Mouse (Mus musculus): ENCODE measurements at regions not wholly inside any gene's neighbourhood (a gene's known extent, or its start where the extent isn't known, plus 50 kb on each side); places are given as distances from the start of the nearest gene placed in this dataset.
A peak's percentile ranks its signal among the peaks of the same experiment; 100 is the strongest.

DNA sequence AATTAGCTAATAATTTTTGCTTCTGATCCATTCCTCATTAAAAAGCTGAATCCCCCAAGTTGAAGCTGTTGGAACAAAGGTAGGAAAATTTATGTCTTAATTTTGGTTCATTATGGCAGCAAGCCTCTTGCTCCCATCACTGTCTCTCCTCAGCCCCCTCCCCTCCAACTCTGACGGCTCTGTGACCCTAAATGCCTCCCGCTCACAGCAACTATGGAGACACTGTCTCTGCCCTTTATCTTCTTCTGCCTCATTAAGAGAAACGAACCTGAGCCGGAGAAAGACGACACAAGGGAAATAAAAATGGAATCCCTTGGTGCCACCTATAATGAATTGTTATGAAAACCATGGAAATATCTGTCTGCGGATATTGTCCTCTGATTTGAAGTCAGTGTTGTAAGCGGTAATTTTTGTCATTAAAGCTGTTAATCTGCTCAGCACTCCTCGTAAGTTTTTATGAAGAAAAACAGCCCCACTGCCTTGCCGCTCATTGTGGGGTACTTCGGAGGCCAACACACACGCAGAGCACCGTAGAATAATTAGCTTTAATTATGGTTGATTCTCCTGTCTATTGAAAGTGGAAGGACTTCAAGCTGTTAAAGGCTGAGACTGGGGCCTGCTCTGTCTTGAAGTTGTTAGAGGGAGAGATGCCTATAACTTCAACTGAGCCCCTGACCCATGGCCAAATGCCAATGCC, 208.1 kb upstream of the Clint1 start:
- DNase-seq (ENCODE audit: low read depth, low spot score), result no peak

DNA sequence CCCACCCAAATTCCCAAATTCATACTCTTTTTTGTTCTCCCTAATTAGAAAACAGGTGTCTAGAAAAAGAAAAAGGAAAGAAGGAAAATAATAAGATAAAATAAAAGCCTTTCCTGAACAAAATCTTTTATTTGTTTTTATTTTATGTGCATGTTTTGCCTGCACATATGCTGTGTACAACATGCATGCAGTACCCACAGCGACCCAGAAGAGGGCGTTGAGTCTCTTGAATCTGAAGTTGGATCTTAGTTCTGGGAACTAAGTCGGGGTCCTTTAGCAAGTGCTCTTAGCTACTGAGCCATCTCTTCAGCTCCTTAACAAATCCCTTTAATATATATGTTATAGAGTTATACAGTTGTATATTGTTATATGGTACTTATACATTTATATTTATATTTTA, 206.0 kb upstream of the Clint1 start:
- DNase-seq (ENCODE audit: low read depth, low spot score), result peak; percentile 46

DNA sequence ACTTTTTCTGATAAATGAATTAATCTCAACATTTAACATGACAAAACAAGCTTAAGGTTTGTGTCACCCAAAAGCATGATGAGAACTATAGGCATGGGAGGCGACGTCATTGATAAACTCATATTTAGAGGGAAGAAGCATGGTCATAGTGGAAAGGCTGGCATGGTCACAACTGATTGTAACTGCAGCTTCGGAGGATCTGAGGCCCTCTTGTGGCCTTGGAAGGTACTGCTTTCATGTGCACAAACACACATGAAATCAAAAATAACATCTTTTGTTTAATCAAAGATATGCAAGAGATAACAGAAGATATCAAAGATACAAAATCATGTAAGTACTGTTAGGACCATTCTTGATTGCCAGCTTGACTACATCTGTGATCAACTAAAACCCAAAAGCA, 204.0 kb upstream of the Clint1 start:
- peak; percentile 39 for DNase-seq (ENCODE audit: low read depth, low spot score)

DNA sequence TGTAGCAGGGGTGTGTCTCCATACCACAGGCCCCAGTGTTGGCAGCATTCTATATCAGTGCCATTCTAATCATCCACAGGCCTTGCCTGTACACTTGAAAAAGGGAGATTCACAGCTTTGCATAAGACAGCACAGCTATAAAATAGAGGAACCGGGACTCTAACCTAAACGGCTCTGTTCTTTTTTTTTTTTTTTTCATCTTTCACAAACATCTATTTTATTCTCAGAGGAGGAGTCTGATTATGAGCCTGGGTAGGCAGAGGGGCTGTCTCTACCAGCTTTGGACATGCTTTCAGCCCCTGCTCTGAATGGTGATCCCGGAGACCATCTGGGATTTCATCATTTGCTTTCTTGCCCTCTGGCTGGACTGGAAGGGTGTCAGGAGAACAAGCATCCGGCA, 195.6 kb upstream of the Clint1 start:
- peak; percentile 7 for DNase-seq (ENCODE audit: low read depth, low spot score)

DNA sequence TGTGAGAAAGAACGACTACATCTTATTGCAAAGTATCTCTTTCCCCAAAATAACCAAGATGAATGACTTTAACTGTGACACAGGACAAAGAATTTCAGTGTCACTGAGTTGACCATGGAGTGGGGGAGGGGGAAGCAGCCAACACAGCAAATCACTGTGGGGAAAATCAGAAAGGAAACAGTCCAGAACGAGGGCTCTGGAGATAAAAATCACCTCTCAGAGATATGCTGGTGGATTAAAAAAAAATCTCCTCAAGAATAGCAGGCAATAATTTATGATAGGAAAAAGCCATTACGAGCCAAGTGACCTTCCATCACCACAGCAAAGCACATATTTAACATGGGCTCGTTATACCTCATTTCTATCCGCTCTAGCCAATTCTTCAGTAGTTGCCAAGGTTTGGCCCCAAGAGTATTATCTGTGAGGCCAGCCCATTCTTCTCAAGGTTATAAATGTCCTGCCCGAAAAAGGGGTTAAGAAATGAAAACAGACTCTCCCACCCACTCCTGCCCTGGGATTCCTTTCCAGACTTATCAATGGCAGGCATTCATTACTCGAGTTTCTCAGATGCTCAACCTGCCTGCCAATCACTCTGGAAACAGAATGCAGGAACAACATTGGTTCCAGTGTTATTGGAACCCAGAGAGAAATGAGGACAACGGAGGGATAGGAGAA, 181.6 kb upstream of the Clint1 start:
- DNase-seq (ENCODE audit: low read depth, low spot score), result no peak

DNA sequence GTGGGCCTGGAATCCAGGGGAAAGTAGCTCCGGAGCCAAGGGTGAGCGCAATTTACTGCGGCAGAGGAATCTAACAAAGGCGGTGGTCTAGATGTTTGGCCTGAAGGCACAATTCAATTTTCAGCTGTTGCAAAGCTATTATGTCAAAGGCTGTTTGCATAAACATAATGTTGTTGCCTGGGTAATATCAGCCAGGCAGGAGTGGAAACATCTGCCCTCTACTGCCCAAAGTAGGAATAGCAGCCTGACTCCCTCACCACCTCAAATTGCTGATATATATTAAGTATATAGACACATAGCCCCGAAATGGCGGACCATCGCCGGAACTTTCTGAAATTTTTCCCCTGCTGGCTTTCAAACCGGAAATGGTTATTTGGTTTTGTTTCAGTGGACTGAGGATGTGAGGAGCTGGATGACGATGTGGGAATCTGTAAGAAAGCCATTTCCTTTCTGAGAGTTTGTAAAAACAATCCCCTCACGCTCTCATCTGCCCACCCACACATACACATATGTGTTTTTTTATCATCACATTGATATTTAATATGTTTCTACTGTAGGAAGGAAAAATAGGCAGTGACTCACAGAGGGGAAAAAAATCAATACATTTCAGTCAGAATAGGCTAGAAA, 173.1 kb upstream of the Clint1 start:
- DNase-seq (ENCODE audit: low read depth, low spot score), result peak; percentile 68

DNA sequence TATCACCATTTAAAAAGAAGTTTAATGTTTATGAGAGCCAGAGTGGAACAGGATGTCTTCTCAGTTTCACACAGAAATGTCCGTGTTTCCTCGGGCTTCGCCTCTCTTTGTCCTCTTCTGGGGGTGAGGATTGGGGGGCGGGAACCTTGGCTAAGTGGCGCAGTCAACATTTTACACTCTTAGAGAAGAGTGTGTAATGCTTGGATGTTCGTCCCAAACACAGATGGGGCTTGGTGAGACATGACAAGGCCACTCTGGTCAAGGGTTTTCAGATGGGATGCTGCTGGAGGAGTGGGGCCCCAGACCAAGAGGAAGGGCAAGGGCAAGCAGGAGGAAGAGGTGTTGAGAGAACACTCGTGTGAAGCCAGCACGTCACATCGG, 172.6 kb upstream of the Clint1 start:
- DNase-seq (ENCODE audit: low read depth, low spot score), result no peak

DNA sequence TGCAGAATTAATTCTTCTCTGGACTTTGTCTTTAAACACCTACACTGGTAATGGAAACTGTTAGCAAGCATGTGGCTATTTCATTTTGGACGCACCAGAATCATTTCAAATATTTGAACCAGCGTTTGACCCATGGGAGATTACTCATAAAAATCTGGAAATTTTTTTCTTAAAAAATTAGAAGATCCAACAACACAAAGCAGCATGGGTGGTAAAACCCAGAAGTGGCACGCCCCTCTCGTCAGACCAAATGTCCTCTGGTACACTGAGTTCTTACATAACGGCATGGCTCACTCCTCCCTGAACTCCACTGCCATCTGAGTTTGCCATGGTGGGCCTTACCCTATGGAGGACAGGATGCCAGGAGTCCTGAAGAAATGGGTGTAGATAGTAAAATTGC, 166.3 kb upstream of the Clint1 start:
- no peak for DNase-seq (ENCODE audit: low read depth, low spot score)

DNA sequence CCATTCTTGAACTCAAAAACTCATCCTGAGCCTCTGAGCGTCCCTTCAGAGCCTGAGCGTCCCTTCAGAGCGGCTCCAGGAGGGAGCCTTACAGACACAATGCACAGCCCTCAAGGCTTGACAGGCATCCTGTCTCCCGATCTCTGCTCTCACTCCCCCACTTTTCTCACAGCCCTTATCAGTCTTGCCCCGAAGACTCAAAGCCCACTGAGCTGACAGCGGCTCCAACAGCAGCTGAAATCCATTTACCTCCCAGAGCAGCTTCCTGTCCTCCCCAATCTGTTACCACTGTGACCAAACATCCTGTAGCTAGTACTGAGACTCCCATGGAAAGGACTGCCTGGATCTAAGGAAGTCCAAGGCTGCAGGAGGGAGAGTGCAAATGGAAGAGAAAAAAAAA, 158.6 kb upstream of the Clint1 start:
- DNase-seq (ENCODE audit: low read depth, low spot score), result no peak

DNA sequence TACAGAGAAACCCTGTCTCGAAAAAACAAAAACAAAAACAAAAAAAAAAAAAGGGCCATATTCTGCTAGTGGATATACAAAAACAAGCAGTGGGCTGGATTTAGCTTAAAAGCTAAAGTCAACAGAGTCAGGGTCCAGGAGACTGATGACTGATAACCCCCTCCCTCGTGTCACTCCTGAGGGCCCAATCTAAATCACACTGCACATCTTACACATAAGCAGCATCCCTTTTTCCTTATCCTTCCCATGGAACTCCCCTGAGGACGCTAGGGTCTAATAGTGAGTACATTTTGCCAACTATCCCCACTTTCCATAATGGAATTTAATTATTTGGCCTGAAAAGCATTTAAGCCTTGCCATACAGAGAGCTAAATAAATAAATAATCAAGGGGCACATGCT, 150.3 kb upstream of the Clint1 start:
- no peak for DNase-seq (ENCODE audit: low read depth, low spot score)

DNA sequence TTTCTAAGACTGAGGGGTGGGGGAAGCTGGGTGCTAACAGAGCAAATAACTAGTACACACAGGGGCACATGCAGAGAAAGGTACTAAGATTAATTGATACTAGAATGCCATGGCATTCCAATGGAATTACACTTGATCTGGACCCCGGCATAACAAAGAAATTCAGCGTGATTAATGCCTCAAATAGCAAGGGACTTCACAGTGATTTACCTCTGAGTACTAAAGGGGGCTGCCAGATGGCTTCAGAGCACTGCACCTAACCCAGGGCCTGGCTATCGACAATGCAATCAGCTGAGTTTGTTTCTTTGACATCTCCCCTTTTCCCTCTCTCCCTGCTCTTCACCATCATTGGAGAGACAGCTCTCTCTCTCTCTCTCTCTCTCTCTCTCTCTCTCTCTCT, 148.9 kb upstream of the Clint1 start:
- DNase-seq (ENCODE audit: low read depth, low spot score), result no peak

DNA sequence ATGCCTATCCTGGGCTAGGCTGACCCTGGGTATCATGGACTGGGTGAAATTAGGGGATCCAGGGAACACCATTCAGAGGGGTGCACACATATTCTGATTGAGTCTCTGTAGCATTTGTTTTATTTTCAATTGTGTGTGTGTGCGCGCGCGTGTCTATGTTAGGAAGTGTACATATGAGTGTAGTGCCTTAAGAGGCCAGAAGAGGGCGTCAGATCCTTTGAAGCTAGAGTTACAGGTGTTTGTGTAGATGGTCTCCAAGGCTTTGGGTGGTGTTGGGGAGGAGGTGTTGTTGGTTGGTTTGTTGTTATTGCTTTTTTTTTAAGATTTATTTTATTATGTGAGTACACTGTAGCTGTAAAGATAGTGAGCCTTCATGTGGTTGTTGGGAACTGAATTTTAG, 147.4 kb upstream of the Clint1 start:
- DNase-seq (ENCODE audit: low read depth, low spot score), result peak; percentile 8

DNA sequence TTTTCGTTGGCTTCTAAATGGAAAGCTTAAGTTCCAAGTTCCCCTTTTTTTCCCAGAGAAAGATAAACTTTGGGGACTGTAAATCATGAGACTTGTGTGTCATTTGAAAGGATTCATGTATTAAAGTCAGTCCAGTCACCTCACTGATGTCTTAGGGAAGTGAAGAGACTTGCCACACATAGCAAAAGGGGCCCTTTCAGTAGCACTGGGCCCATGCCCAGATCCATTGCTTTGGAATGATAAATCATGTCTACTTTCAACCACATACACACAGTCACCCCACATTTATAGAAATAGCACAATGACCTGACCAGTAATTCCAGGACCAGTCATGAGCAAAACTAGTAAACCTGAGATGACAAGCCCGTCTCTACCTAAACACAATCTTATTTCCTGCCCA, 133.2 kb upstream of the Clint1 start:
- no peak for DNase-seq (ENCODE audit: low read depth, low spot score)

DNA sequence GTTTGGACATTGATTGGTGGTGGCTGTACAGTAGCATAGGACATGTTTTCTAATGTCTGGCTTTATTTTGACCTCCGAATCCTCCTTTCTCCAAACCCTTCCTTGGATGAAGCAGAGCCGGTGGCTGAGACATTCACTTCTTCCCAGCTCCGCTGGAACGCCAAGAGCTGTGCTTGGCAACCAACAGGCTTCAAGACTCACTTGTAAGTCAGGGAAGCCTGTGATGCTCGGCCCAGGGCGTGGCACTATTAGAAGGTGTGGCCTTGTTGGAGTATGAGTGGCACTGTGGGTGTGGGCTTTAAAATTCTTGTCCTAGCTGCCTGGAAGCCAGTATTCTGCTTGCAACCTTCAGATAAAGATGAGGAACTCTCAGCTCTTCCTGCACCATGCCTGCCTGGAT, 132.0 kb upstream of the Clint1 start:
- DNase-seq (ENCODE audit: low read depth, low spot score), result no peak

DNA sequence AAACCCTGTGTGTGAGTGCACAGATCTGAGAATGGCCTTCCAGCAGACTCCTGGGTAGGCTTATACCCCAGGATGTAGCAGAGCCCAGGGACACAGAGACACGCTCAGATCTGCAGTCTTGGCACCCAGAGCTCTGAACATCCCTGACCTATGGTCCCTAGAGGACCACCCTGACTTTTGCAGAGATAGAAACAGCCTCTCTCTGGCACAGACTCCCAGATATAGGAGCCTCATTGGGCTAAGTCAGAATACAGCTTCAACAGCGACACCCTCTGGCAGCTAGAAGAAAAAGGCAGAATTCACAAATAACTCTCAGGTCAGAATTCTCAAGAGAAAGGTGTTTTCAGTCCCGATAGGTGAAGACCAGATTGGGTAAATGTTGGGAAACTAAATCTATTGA, 115.3 kb upstream of the Clint1 start:
- peak; percentile 24 for DNase-seq (ENCODE audit: low read depth, low spot score)

DNA sequence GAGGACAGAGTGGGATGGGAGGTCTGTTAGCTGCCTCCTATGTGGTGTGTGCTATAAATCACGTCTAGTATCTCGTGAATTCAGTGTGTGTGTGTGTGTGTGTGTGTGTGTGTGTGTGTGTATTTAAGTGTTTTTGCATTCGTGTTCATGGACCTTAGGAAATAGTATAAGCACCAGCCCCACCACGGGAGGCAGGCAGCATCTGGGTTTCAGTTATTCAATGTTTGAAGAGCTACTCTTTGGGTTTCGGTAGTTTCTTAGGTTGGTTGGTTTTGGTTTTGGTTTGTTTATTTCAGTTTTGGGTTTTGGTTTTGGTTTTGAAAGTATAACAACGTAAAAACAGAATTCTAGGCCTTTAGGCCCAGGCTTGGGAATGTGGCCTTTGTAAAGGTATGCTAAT, 113.5 kb upstream of the Clint1 start:
- DNase-seq (ENCODE audit: low read depth, low spot score), result no peak

DNA sequence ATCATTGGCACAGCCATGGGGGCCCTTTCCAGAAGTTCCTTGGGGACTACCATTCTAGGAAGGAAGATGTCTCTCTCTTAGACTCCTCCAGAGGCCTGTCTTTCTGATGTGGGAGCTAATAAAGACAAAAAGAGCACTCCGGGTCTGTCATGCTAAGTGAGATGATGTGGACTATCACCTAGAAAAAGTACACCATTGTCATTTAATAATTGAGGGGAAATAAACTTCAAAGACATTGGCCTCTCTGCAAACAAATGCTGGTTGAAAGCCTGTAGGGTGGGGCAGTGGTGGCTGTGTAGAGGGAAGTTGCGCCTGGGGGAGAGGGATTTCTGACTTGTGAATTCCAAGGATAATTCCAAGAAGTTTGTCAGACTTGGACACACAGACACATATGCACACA, 105.9 kb upstream of the Clint1 start:
- no peak for DNase-seq (ENCODE audit: low read depth, low spot score)

DNA sequence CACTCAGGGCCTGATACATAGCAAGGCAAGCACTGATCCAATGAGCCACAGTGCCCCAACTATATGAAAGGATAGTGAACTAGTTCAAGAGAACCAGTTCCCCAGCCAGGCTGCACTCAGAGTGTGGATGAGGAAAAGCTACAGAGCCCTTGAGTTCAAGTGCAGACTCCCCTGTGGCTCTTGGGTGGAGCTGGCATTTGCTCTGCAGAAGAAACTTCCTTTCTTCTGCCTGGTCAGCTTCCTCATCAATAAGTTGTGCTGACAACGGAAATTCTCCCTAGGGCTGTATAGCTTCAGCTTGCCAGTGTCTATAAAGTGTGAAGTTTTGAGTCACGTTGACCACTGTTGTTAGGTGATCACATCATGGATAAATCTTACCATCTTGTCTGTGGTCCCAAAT, 101.6 kb upstream of the Clint1 start:
- no peak for DNase-seq (ENCODE audit: low read depth, low spot score)

DNA sequence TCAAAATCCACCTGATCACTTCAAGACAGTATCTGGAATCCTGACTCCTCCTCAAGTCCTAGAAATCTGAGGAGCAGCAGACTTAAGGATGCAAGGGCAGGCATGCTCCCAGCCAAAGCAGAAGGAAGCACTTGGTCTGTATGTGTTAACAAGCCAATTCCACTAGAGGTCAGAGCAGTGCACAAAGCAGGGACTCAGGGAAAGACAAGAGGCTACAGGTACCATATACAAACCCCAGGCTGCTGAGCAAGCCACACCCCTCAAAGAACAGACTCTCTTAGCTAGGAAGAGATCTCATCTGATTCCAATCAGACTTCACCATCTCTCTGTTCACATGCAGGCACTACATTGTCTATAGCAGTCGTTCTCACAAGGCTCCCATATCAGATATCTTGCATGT, 99.6 kb upstream of the Clint1 start:
- DNase-seq (ENCODE audit: low read depth, low spot score), result peak; percentile 59

DNA sequence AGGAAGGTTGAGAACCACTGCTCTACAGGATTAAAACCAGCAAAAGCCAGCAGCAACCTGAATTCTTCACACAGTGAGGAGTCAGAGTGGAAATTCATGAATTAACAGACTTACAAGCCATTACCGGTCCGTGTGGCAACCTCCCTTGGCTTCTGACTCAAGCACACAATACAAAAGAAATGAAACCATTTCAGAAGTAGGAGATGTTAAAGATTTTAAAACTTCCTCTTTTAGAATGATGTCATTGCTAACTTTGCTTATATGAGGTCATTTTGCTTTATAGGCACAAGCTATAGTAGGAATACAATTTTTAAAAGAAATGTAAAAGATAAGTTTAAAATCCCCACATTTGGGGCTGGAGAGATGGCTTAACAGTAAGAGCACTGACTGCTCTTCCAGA, 99.1 kb upstream of the Clint1 start:
- peak; percentile 22 for DNase-seq (ENCODE audit: low read depth, low spot score)

DNA sequence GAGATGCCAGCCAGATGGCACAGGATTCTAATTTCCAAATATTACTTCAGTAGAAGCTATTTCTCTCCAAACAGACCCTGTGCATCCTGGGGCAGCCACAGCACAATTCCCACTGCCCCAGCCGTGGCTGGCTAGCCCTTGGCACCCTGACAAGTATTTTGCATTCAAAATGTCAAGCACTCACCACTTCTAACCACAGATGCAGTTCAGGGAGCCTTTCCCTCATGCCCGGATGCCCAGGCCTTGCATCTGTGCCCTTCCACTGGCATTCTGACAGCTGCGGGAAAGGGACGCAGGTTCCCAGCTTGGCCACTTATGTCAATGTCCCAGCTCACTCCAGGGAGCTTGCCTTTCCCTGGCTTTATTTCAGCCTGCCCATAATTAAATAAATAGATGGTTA, 84.8 kb upstream of the Clint1 start:
- DNase-seq (ENCODE audit: low read depth, low spot score), result no peak

DNA sequence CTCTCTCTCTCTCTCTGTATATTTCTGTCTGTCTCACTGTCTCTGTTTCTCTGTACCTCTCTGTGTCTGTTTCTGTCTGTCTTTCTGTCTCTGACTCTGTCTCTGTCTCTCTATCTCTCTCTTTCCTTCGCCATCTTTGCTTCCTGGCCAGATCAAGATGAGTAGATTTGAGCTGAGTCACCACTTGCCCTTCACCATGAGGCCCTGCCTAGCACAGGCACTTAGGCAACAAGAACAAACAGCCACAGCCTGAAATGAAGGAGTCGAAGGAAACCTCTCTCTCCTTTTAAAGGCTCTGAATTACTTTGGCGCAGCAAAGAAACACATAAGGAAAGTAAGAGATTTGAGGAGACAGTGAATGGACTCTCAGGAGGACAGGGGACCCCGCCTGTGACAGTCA, 69.4 kb upstream of the Clint1 start:
- DNase-seq (ENCODE audit: low read depth, low spot score), result no peak

DNA sequence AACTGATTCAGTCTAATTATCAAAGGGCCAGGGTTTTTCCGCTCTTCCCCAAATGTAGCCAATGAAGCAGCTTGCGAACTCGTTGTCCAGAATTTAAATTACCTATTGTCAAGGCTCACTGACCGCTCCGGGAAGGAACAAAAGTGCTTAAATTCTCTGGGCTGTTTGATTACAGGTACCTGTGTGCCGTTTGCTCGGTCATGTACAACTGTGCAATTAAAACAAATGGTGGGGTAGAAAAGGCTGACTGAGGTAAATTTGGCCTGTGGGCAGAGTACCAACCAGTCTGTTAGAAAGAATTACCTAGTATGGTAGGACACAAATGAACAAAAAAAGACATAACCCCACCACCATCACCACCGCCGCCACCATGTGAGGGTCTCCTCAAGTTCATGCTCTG, 66.0 kb upstream of the Clint1 start:
- DNase-seq (ENCODE audit: low read depth, low spot score), result no peak
